8 mouse cellular contexts compared by ENCODE assay signal in the genomic region with DNA sequence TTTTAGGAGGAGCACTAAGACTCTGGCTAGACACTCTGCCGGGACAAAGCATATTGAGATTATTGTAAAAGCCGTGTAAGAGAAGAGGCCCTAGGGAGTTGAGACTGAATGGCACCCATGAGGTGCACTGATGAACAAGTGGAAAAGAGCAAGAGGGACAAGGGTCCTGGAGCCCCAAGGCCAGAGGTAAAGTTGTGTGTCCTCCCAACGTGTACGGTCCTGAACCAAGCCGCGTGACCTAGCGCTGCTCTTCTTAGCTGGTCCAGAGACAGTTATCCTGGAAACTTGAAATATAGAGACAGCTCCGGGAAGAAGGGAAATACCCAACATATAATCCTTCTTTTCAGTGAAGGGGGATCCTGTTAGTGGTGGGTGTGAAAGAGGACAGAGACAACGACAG. TPM values are rescaled to one million over a fixed set of nuclear protein-coding genes. Genes with fewer than 3 reads are reported as not detected.
DNase-seq lines count a peak whose midpoint lies in the region; ATAC-seq and TF ChIP-seq lines count a peak whose summit lies in the region.
"Had no signal": no experiment of that assay in that cellular context is flagged by ENCODE, and none has a peak within 500 bp of the region (broad histone marks: within the 10 kb centered on the region; RNA-seq: fewer than 3 reads in every experiment).

No protein-coding gene starts in this region.

- H3K9me3 ChIP-seq in lung, postnatal 0 days (ENCODE audit: low read length): no peaks in the 10 kb centered on the region
- no peaks in the 10 kb centered on the region for H3K9me3 ChIP-seq in forebrain, postnatal 0 days (ENCODE audit: low read length)
- no peaks in the 10 kb centered on the region for H3K9me3 ChIP-seq in liver, embryonic 12.5 days (replicated peaks)
- H3K9me3 ChIP-seq in stomach, postnatal 0 days (ENCODE audit: control insufficient read depth, low read length): no peaks in the 10 kb centered on the region

- TF ChIP-seq POLR2A in lung, adult 2 months (IDR thresholded peaks at IDR 0.05; ENCODE audit: borderline replicate concordance, extremely low read depth, low read depth, low read length): no peak

- no peak for TF ChIP-seq CTCF in lung, postnatal 0 days (IDR thresholded peaks at IDR 0.05)
- TF ChIP-seq CTCF in lung, adult 2 months (IDR thresholded peaks at IDR 0.05; ENCODE audit: insufficient read depth, low read length): no peak
- TF ChIP-seq CTCF in forebrain, postnatal 0 days (IDR thresholded peaks at IDR 0.05; ENCODE audit: low read depth): no peak
- no peak for TF ChIP-seq CTCF in stomach, postnatal 0 days (IDR thresholded peaks at IDR 0.05; ENCODE audit: low read depth)

- peak overlapping the region; percentile 55; the same call in 1 of the 2 replicates for H3K4me2 ChIP-seq in lung, postnatal 0 days (replicated peaks; ENCODE audit: low read depth, low read length)
- peak overlapping the region; percentile 91 for H3K4me2 ChIP-seq in forebrain, postnatal 0 days (ENCODE audit: low read depth)
- H3K4me2 ChIP-seq in liver, embryonic 12.5 days: peak overlapping the region; percentile 67
- peak overlapping the region; percentile 80 for H3K4me2 ChIP-seq in stomach, postnatal 0 days (replicated peaks; ENCODE audit: low read depth)

- no peak overlapping the region for H3K4me3 ChIP-seq in lung, postnatal 0 days (ENCODE audit: low read depth, low read length)
- H3K4me3 ChIP-seq in lung, adult 2 months (replicated peaks; ENCODE audit: extremely low read depth, low read depth, low read length): no peak overlapping the region
- peak overlapping the region; percentile 42 for H3K4me3 ChIP-seq in forebrain, postnatal 0 days (ENCODE audit: low read depth, low read length)
- H3K4me3 ChIP-seq in liver, embryonic 12.5 days: peak overlapping the region; percentile 47
- H3K4me3 ChIP-seq in stomach, postnatal 0 days (ENCODE audit: low read depth, low read length): peak overlapping the region; percentile 44

- no peaks in the 10 kb centered on the region; the same call in 1 of the 2 replicates for H3K4me1 ChIP-seq in lung, postnatal 0 days (ENCODE audit: insufficient read depth, low read depth, low read length)
- H3K4me1 ChIP-seq in lung, adult 2 months (ENCODE audit: control insufficient read depth, insufficient read depth, low read length): no peaks in the 10 kb centered on the region
- H3K4me1 ChIP-seq in forebrain, postnatal 0 days (ENCODE audit: insufficient read depth): no peaks in the 10 kb centered on the region
- 0 out of 2 replicates have a peak, but pooled peaks cover 6% of the 10 kb centered on the region for H3K4me1 ChIP-seq in liver, embryonic 12.5 days
- no peaks in the 10 kb centered on the region for H3K4me1 ChIP-seq in stomach, postnatal 0 days (replicated peaks; ENCODE audit: control insufficient read depth, insufficient read depth)

- TF ChIP-seq EP300 in lung, postnatal 0 days (IDR thresholded peaks at IDR 0.05): no peak
- no peak for TF ChIP-seq EP300 in stomach, postnatal 0 days (optimal IDR thresholded peaks at IDR 0.05)

- no peak for DNase-seq in lung, postnatal 0 days (ENCODE audit: low spot score)
- DNase-seq in lung, adult 2 months: no peak
- no peak for DNase-seq in forebrain, postnatal 0 days
- no peak for DNase-seq in stomach, postnatal 0 days (ENCODE audit: low spot score)
- DNase-seq in gastrocnemius, postnatal 25 days: no peak
- DNase-seq: thymus, postnatal 14 days had no signal

- H3K36me3 ChIP-seq in lung, postnatal 0 days (ENCODE audit: insufficient read depth, low read length): no peaks in the 10 kb centered on the region
- H3K36me3 ChIP-seq in forebrain, postnatal 0 days (ENCODE audit: insufficient read depth): no peaks in the 10 kb centered on the region
- no peaks in the 10 kb centered on the region for H3K36me3 ChIP-seq in liver, embryonic 12.5 days
- H3K36me3 ChIP-seq in stomach, postnatal 0 days (ENCODE audit: control insufficient read depth, insufficient read depth, low read length): no peaks in the 10 kb centered on the region

- no peaks in the 10 kb centered on the region for H3K27me3 ChIP-seq in lung, postnatal 0 days (replicated peaks; ENCODE audit: insufficient read depth, low read length)
- H3K27me3 ChIP-seq in forebrain, postnatal 0 days (ENCODE audit: insufficient read depth, low read length): no peaks in the 10 kb centered on the region; the same call in 1 of the 2 replicates
- H3K27me3 ChIP-seq in liver, embryonic 12.5 days (replicated peaks): peaks cover 27% of the 10 kb centered on the region
- no peaks in the 10 kb centered on the region for H3K27me3 ChIP-seq in stomach, postnatal 0 days (ENCODE audit: control insufficient read depth, insufficient read depth, low read length)

- no peak overlapping the region for H3K9ac ChIP-seq in lung, postnatal 0 days (replicated peaks; ENCODE audit: low read depth)
- peak overlapping the region; percentile 46 for H3K9ac ChIP-seq in forebrain, postnatal 0 days
- H3K9ac ChIP-seq in liver, embryonic 12.5 days: peak overlapping the region; percentile 55; the same call in 1 of the 2 replicates
- H3K9ac ChIP-seq in stomach, postnatal 0 days (ENCODE audit: low read length): no peak overlapping the region

- H3K27ac ChIP-seq in lung, postnatal 0 days (ENCODE audit: low read length): no peak overlapping the region
- H3K27ac ChIP-seq in forebrain, postnatal 0 days (ENCODE audit: low read depth, low read length): no peak overlapping the region
- H3K27ac ChIP-seq in liver, embryonic 12.5 days: no peak overlapping the region
- H3K27ac ChIP-seq in stomach, postnatal 0 days (replicated peaks): no peak overlapping the region

- no peak for ATAC-seq in lung, postnatal 0 days
- ATAC-seq in forebrain, postnatal 0 days: no peak
- no peak for ATAC-seq in liver, embryonic 12.5 days
- no peak for ATAC-seq in stomach, postnatal 0 days (ENCODE audit: low FRiP score, low TSS enrichment)
- no peak for ATAC-seq in erythroblast, adult 5-6 weeks (replicated peaks; ENCODE audit: low FRiP score, poor library complexity, severe bottlenecking)

- 62% methylated on average over 9 of the region's 9 CpGs for WGBS in lung, postnatal 0 days
- WGBS in lung, adult 2 months: 67% methylated on average over 9 of the region's 9 CpGs
- WGBS in forebrain, postnatal 0 days: 60% methylated on average over 9 of the region's 9 CpGs
- 65% methylated on average over 9 of the region's 9 CpGs for WGBS in liver, embryonic 12.5 days (ENCODE audit: insufficient replicate concordance)
- 59% methylated on average over 9 of the region's 9 CpGs for WGBS in stomach, postnatal 0 days

RNA-seq across cellular contexts. Expression of gene Eif3c, which starts 29.7 kb away (rescaled TPM):
- polyA plus RNA-seq in lung, postnatal 0 days (2015; fragmentation: Nextera tagmentation; extraction: Ambion mirVana): 141 and 154 TPM in 2 replicates
- 71.6 and 83.9 TPM in 2 replicates for polyA plus RNA-seq in lung, adult 2 months (2012; rRNA removed)
- total RNA-seq in forebrain, postnatal 0 days (2014; rRNA removed): 113 and 137 TPM in 2 replicates
- 200 and 205 TPM in 2 replicates for polyA plus RNA-seq in forebrain, postnatal 0 days (2015; fragmentation: Nextera tagmentation; extraction: Ambion mirVana)
- 157 and 164 TPM in 2 replicates for polyA plus RNA-seq in liver, embryonic 12.5 days (2016; fragmentation: Nextera tagmentation; extraction: Ambion mirVana)
- 150 and 163 TPM in 2 replicates for polyA plus RNA-seq in stomach, postnatal 0 days (2015; fragmentation: Nextera tagmentation; extraction: Ambion mirVana)
- total RNA-seq in gastrocnemius, postnatal 25 days (2021): 100 to 1,000 TPM; 130 to 138 TPM
- 44.2 and 57.9 TPM in 2 replicates for total RNA-seq in erythroblast, adult 5-6 weeks (2015; ENCODE audit: low replicate concordance)
- 79.4 and 87.0 TPM in 2 replicates for total RNA-seq in erythroblast, adult 5-6 weeks (2017; ENCODE audit: low replicate concordance)

RNA-seq across cellular contexts. Expression of gene Atxn2l, which starts 33.2 kb away (rescaled TPM):
- 22.1 and 24.5 TPM in 2 replicates for polyA plus RNA-seq in lung, postnatal 0 days (2015; fragmentation: Nextera tagmentation; extraction: Ambion mirVana)
- 152 and 216 TPM in 2 replicates for polyA plus RNA-seq in lung, adult 2 months (2012; rRNA removed)
- 60.5 and 89.0 TPM in 2 replicates for total RNA-seq in forebrain, postnatal 0 days (2014; rRNA removed)
- 39.5 and 56.8 TPM in 2 replicates for polyA plus RNA-seq in forebrain, postnatal 0 days (2015; fragmentation: Nextera tagmentation; extraction: Ambion mirVana)
- polyA plus RNA-seq in liver, embryonic 12.5 days (2016; fragmentation: Nextera tagmentation; extraction: Ambion mirVana): 48.7 and 49.4 TPM in 2 replicates
- 16.9 and 19.6 TPM in 2 replicates for polyA plus RNA-seq in stomach, postnatal 0 days (2015; fragmentation: Nextera tagmentation; extraction: Ambion mirVana)
- total RNA-seq in gastrocnemius, postnatal 25 days (2021): 10 to 100 TPM; 26.0 to 26.4 TPM
- total RNA-seq in erythroblast, adult 5-6 weeks (2015; ENCODE audit: low replicate concordance): 35.2 and 47.2 TPM in 2 replicates
- 28.8 and 35.0 TPM in 2 replicates for total RNA-seq in erythroblast, adult 5-6 weeks (2017; ENCODE audit: low replicate concordance)

RNA-seq across cellular contexts. Expression of gene Apobr, which starts 48.3 kb away (rescaled TPM):
- polyA plus RNA-seq in lung, postnatal 0 days (2015; fragmentation: Nextera tagmentation; extraction: Ambion mirVana): 3.9 and 4.1 TPM in 2 replicates
- 17.6 and 18.1 TPM in 2 replicates for polyA plus RNA-seq in lung, adult 2 months (2012; rRNA removed)
- total RNA-seq in forebrain, postnatal 0 days (2014; rRNA removed): 0.08 and 0.33 TPM in 2 replicates
- 0.16 and 0.39 TPM in 2 replicates for polyA plus RNA-seq in forebrain, postnatal 0 days (2015; fragmentation: Nextera tagmentation; extraction: Ambion mirVana)
- polyA plus RNA-seq in liver, embryonic 12.5 days (2016; fragmentation: Nextera tagmentation; extraction: Ambion mirVana): 0.77 and 1.1 TPM in 2 replicates
- 0.46 and 0.56 TPM in 2 replicates for polyA plus RNA-seq in stomach, postnatal 0 days (2015; fragmentation: Nextera tagmentation; extraction: Ambion mirVana)
- under 1 TPM; 0.26 to 0.59 TPM for total RNA-seq in gastrocnemius, postnatal 25 days (2021)
- total RNA-seq in erythroblast, adult 5-6 weeks (2015; ENCODE audit: low replicate concordance): 4.8 and 9.8 TPM in 2 replicates
- total RNA-seq in erythroblast, adult 5-6 weeks (2017; ENCODE audit: low replicate concordance): 9.3 and 9.5 TPM in 2 replicates

RNA-seq across cellular contexts. Expression of gene Cln3, which starts 49.2 kb away (rescaled TPM):
- polyA plus RNA-seq in lung, postnatal 0 days (2015; fragmentation: Nextera tagmentation; extraction: Ambion mirVana): 33.0 and 38.3 TPM in 2 replicates
- 63.8 and 104 TPM in 2 replicates for polyA plus RNA-seq in lung, adult 2 months (2012; rRNA removed)
- total RNA-seq in forebrain, postnatal 0 days (2014; rRNA removed): 26.9 and 29.0 TPM in 2 replicates
- 22.1 and 23.8 TPM in 2 replicates for polyA plus RNA-seq in forebrain, postnatal 0 days (2015; fragmentation: Nextera tagmentation; extraction: Ambion mirVana)
- 12.5 TPM in 2 replicates for polyA plus RNA-seq in liver, embryonic 12.5 days (2016; fragmentation: Nextera tagmentation; extraction: Ambion mirVana)
- polyA plus RNA-seq in stomach, postnatal 0 days (2015; fragmentation: Nextera tagmentation; extraction: Ambion mirVana): 17.2 and 17.7 TPM in 2 replicates
- total RNA-seq in gastrocnemius, postnatal 25 days (2021): 10 to 100 TPM in 1 of 2 experiments, 1 to 10 TPM in 1; 8.8 to 10.6 TPM
- 4.4 and 30.9 TPM in 2 replicates for total RNA-seq in erythroblast, adult 5-6 weeks (2015; ENCODE audit: low replicate concordance)
- 9.1 and 9.9 TPM in 2 replicates for total RNA-seq in erythroblast, adult 5-6 weeks (2017; ENCODE audit: low replicate concordance)

RNA-seq across cellular contexts. Expression of gene Tufm, which starts 49.3 kb away (rescaled TPM):
- polyA plus RNA-seq in lung, postnatal 0 days (2015; fragmentation: Nextera tagmentation; extraction: Ambion mirVana): 47.3 and 49.7 TPM in 2 replicates
- polyA plus RNA-seq in lung, adult 2 months (2012; rRNA removed): 53.1 and 71.0 TPM in 2 replicates
- total RNA-seq in forebrain, postnatal 0 days (2014; rRNA removed): 75.9 and 76.5 TPM in 2 replicates
- polyA plus RNA-seq in forebrain, postnatal 0 days (2015; fragmentation: Nextera tagmentation; extraction: Ambion mirVana): 97.6 and 102 TPM in 2 replicates
- polyA plus RNA-seq in liver, embryonic 12.5 days (2016; fragmentation: Nextera tagmentation; extraction: Ambion mirVana): 120 and 129 TPM in 2 replicates
- polyA plus RNA-seq in stomach, postnatal 0 days (2015; fragmentation: Nextera tagmentation; extraction: Ambion mirVana): 73.9 and 77.5 TPM in 2 replicates
- 100 to 1,000 TPM; 131 to 139 TPM for total RNA-seq in gastrocnemius, postnatal 25 days (2021)
- total RNA-seq in erythroblast, adult 5-6 weeks (2015; ENCODE audit: low replicate concordance): 11.3 and 12.5 TPM in 2 replicates
- 7.3 and 8.2 TPM in 2 replicates for total RNA-seq in erythroblast, adult 5-6 weeks (2017; ENCODE audit: low replicate concordance)

Comparison
In these comparisons a context has a peak if more than half of its experiments do, and no peak if none do; other contexts are left out.
1. H3K4me3 ChIP-seq: peak in forebrain, postnatal 0 days (single experiment), liver, embryonic 12.5 days (single experiment) and stomach, postnatal 0 days (single experiment); none in lung, postnatal 0 days (single experiment) and lung, adult 2 months (single experiment).
2. H3K9ac ChIP-seq: peak in forebrain, postnatal 0 days (single experiment) and liver, embryonic 12.5 days (single experiment); none in lung, postnatal 0 days (single experiment) and stomach, postnatal 0 days (single experiment).
3. Peak in every context shown above with its lines, with median percentiles within 50 percentile points of each other: H3K4me2 ChIP-seq.